Mouse (Mus musculus) intestine, embryonic 16.5 days (tissue): ENCODE results near the gene Il23a. TPM values are rescaled to one million over a fixed set of nuclear protein-coding genes. Genes with fewer than 3 reads are reported as not detected.

Experiments used
- ATAC-seq: fragments of 200-750 bp; cut with Nextera tagmentation; 2 replicates; pipeline ENCODE4 v1.8.0; 2017; ENCODE audit warnings: moderate TSS enrichment, moderate library complexity
- H3K27ac ChIP-seq: fragments of 300-500 bp; sonication (generic); 2 replicates; pipeline ENCODE4 v1.5.1; 2014; ENCODE audit warnings: mild to moderate bottlenecking, low read length
- H3K27me3 ChIP-seq: fragments of 300-500 bp; sonication (generic); replicated peaks from 2 replicates; pipeline ENCODE4 v1.6.1; 2014; ENCODE audit warnings: low read length, control low read depth, mixed read lengths; ENCODE audit not compliant: control insufficient read depth, insufficient read depth
- H3K36me3 ChIP-seq: fragments of 300-500 bp; sonication (generic); 2 replicates; pipeline ENCODE4 v1.6.1; 2014; ENCODE audit warnings: low read length, control low read depth; ENCODE audit not compliant: control insufficient read depth, insufficient read depth
- H3K4me1 ChIP-seq: fragments of 300-500 bp; sonication (generic); 2 replicates; pipeline ENCODE4 v1.6.1; 2014; ENCODE audit warnings: low read length, control low read depth, mixed read lengths; ENCODE audit not compliant: control insufficient read depth, insufficient read depth
- H3K4me2 ChIP-seq: fragments of 300-500 bp; sonication (generic); 2 replicates; pipeline ENCODE4 v1.6.1; 2014; ENCODE audit warnings: low read depth, low read length, control low read depth
- H3K4me3 ChIP-seq: fragments of 300-500 bp; sonication (generic); 2 replicates; pipeline ENCODE4 v1.5.1; 2014; ENCODE audit warnings: mild to moderate bottlenecking, low read length
- H3K9ac ChIP-seq: fragments of 300-500 bp; sonication (generic); 2 replicates; pipeline ENCODE4 v1.6.1; 2014; ENCODE audit warnings: low read depth, low read length
- H3K9me3 ChIP-seq: fragments of 300-500 bp; sonication (generic); 2 replicates; pipeline ENCODE4 v1.6.1; 2016; ENCODE audit warnings: low read length, control low read depth; ENCODE audit not compliant: control insufficient read depth
- WGBS: fragments of 180-500 bp; shearing (Covaris S2); extraction: QIAGEN DNeasy Blood & Tissue Kit; methylation state at CpG from one replicate; pipeline ENCODE4 v1.1.7; 2014; 5-methylcytosine and 5-hydroxymethylcytosine counted together
- polyA plus RNA-seq: library from polyadenylated mRNA; unstranded; fragments of >200 nt; fragmentation: Nextera tagmentation; extraction: Ambion mirVana; gene quantifications from 2 replicates; pipeline ENCODE4 v1.2.1, GENCODE M21; 2015

Il23a gene
- polyA plus RNA-seq, 1 experiment from 2014 or later = 0.44 TPM

DNA sequence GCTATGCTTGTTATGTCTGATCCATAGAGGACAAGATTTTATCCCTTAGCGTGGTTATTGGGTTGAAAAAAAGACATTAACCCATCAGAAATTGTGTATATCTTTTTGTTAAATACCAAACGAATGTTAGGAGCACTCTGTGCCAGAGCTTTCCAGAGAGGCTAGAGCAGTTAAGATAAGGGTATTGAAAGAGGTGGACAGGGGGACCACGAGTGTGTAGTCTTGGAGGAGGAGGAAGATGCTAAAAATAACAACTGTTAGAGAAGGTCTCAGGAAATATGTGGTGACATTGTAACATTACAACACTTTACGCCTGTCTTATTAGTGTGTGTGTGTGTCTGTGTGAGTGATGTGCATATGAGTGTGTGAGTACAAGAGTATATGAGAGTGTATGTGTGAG is 12.3 kb upstream of the Il23a start:
- H3K4me2 ChIP-seq = no peak overlapping the region
- H3K36me3 ChIP-seq = peaks cover 16% of the 10 kb centered on the region

DNA sequence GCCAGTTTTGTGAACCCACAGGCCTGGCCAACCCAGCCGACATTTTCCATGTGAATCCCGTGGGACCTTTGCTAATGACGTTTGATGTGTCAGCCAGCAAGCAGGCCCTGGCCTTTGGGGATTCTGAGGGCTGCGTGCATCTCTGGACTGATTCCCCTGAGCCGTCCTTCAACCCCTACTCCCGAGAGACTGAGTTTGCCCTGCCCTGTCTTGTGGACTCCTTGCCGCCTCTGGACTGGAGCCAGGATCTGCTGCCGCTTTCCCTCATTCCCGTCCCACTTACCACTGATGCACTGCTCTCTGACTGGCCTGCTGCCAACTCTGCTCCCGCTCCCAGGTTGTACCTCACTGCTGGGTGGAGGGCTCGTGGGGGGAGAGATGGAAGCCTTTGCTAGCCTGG is 11.6 kb upstream of the Il23a start:
- Histone ChIP-seq H3K4me1 (no peaks in the 10 kb centered on the region), H3K27ac (no peak overlapping the region; the same call in 1 of the 2 replicates)
- peak; percentile 48; the same call in 1 of the 2 replicates for ATAC-seq

More for the DNA sequence above, 12.3 kb upstream of the Il23a start:
- H3K9ac ChIP-seq = no peak overlapping the region
- H3K27me3 ChIP-seq = no peaks in the 10 kb centered on the region
- H3K9me3 ChIP-seq = no peaks in the 10 kb centered on the region
- WGBS = 78% methylated on average over 4 of the region's 4 CpGs
- H3K27ac ChIP-seq = no peak overlapping the region
- ATAC-seq = no peak
- H3K4me3 ChIP-seq = no peak overlapping the region
- H3K4me1 ChIP-seq = no peaks in the 10 kb centered on the region

DNA sequence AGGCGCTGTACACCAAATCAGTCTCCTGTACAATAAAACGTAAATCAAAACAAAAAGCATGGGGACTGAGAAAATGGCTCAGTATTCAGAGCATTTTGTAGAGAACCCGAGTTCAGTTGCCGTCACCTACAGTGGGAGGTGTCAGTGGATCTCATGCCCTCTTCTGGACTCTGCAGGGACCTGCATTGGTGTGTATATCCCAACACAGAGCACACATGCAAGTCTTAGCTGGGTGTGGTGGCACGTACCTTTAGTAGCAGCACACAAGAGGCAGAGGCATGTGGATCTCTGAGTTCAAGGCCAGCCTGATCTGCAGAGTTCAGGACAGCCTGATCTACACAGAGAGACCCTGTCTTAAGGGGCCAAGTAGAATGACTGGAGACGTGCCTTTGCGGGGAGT is 11.1 kb upstream of the Il23a start:
- Histone ChIP-seq H3K27ac (no peak overlapping the region; the same call in 1 of the 2 replicates), H3K9me3 (no peaks in the 10 kb centered on the region), H3K9ac (no peak overlapping the region), H3K36me3 (peaks cover 16% of the 10 kb centered on the region), H3K4me1 (no peaks in the 10 kb centered on the region), H3K27me3 (no peaks in the 10 kb centered on the region), H3K4me3 (no peak overlapping the region), H3K4me2 (no peak overlapping the region)
- 89% methylated on average over 7 of the region's 7 CpGs for WGBS
- ATAC-seq = no peak

More for the DNA sequence above, 11.6 kb upstream of the Il23a start:
- Histone ChIP-seq H3K27me3 (no peaks in the 10 kb centered on the region), H3K4me2 (no peak overlapping the region), H3K9ac (0 out of 2 replicates have a peak overlapping the region, but pooled peaks have one; percentile 13), H3K36me3 (peaks cover 16% of the 10 kb centered on the region), H3K4me3 (no peak overlapping the region), H3K9me3 (no peaks in the 10 kb centered on the region)
- WGBS = 55% methylated on average over 11 of the region's 11 CpGs

DNA sequence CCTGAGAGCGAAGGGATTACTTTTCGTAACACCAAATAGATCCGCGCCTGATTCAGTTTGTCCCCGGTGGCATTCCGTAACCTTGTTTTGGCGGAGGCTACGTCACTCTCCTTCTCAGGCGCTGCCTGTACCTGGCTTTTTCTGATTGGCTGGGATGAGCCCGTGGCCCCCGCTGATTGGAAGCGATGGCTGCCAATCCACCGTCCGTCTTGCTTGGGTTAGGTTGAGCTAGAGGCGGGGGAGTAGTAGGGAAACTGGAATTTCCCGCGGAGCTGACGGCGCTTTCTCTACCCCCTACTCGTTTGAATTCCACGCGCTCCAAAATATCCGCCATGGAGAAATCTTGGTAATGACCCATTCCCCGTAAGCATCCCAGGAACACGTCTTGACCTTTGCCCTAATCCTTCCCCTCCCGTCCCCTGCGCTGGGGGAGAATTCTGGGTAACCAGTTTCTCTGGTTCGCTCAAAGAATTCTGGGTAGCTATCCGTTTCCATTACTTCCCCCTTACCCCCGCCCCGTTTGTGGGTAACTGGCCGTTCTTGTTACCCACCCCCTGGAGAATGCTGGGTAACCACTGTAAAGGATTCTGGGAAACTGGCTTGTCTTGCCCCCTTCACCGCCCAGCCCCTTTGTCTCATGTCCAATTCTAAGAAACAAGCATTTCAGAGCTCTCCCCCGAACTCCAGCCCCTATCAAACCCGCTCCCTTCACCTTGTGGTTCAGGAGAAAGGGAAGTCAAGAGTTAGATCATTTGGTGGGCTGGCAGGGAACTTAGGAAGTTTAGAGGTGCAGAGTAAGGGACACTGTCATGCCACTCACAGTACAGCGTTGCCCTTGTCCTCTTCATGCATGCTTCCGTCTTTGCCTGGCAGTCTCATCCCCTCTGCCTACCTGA is 4.8 kb upstream of the Il23a start, which contains the start of gene Pan2:
Gene Pan2, plus strand, starts transcription at position 210 of the 896 bp plus-strand sequence.
- WGBS = under 1% methylated on average over 37 of the region's 37 CpGs
- Histone ChIP-seq H3K36me3 (0 out of 2 replicates have a peak, but pooled peaks cover 4% of the 10 kb centered on the region), H3K4me1 (peaks cover 10% of the 10 kb centered on the region), H3K9me3 (no peaks in the 10 kb centered on the region), H3K4me3 (peak within 1 kb of the TSS; percentile 73), H3K27me3 (no peaks in the 10 kb centered on the region), H3K9ac (peak within 1 kb of the TSS; percentile 89), H3K27ac (peak within 1 kb of the TSS; percentile 96), H3K4me2 (peak within 1 kb of the TSS; percentile 96)
- peak; percentile 99 for ATAC-seq

DNA sequence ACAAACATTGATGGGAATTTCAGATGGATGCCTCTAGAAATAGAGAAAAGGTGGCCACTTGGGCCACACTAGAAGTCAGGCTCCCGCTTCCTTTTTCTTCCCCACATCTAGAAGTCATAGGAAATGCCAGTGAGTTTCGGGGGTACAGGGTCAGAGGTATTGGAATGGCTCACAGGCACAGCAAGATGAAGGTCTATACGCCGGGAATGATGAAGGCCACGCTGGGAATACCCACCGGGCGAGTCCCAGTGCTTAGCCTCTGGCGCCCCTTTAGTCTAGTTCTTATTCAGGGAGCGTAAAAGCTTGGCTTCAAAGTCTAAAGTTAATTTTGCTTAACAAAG is 4.2 kb upstream of the Il23a start:
- peak; percentile 49 for ATAC-seq
- Histone ChIP-seq H3K4me3 (peak overlapping the region; percentile 73), H3K4me1 (peaks cover 10% of the 10 kb centered on the region), H3K9ac (peak overlapping the region; percentile 89), H3K27me3 (no peaks in the 10 kb centered on the region), H3K36me3 (no peaks in the 10 kb centered on the region), H3K9me3 (no peaks in the 10 kb centered on the region), H3K27ac (peak overlapping the region; percentile 96), H3K4me2 (peak overlapping the region; percentile 90)
- 1% methylated on average over 9 of the region's 9 CpGs for WGBS

- Histone ChIP-seq H3K27me3 (no peaks in the 10 kb centered on the region), H3K9me3 (no peaks in the 10 kb centered on the region), H3K9ac (peak overlapping the region; percentile 89), H3K4me2 (peak overlapping the region; percentile 90), H3K27ac (peak overlapping the region; percentile 96), H3K4me3 (peak overlapping the region; percentile 73), H3K4me1 (peaks cover 11% of the 10 kb centered on the region), H3K36me3 (no peaks in the 10 kb centered on the region)
- WGBS = 32% methylated on average over 3 of the region's 3 CpGs
- no peak for ATAC-seq
Measured at GRCm38 (mm10) chr10:128302357-128302756, 3.8 kb upstream of the Il23a start.

GRCm38 (mm10) chr10:128298243-128298642 is 309 bp downstream of the Il23a start:
- Histone ChIP-seq H3K4me1 (peaks cover 8% of the 10 kb centered on the region), H3K4me3 (no peak overlapping the region), H3K36me3 (no peaks in the 10 kb centered on the region), H3K4me2 (no peak overlapping the region), H3K9ac (no peak overlapping the region; the same call in 1 of the 2 replicates), H3K9me3 (no peaks in the 10 kb centered on the region), H3K27ac (no peak overlapping the region), H3K27me3 (no peaks in the 10 kb centered on the region)
- 73% methylated on average over 6 of the region's 6 CpGs for WGBS
- ATAC-seq = no peak

GRCm38 (mm10) chr10:128297622-128298021 is 930 bp downstream of the Il23a start:
- Histone ChIP-seq H3K4me1 (peaks cover 8% of the 10 kb centered on the region), H3K4me3 (no peak overlapping the region), H3K4me2 (no peak overlapping the region), H3K36me3 (no peaks in the 10 kb centered on the region), H3K9me3 (no peaks in the 10 kb centered on the region), H3K27ac (0 out of 2 replicates have a peak overlapping the region, but pooled peaks have one; percentile 13), H3K27me3 (no peaks in the 10 kb centered on the region), H3K9ac (peak overlapping the region; percentile 3)
- 62% methylated on average over 11 of the region's 11 CpGs for WGBS
- peak; percentile 65 for ATAC-seq

GRCm38 (mm10) chr10:128297221-128297620 is 1.3 kb downstream of the Il23a start:
- 71% methylated on average over 4 of the region's 4 CpGs for WGBS
- Histone ChIP-seq H3K4me1 (peaks cover 4% of the 10 kb centered on the region), H3K4me2 (no peak overlapping the region), H3K4me3 (no peak overlapping the region), H3K9ac (no peak overlapping the region), H3K27ac (0 out of 2 replicates have a peak overlapping the region, but pooled peaks have one; percentile 13), H3K27me3 (no peaks in the 10 kb centered on the region), H3K36me3 (no peaks in the 10 kb centered on the region), H3K9me3 (no peaks in the 10 kb centered on the region)
- ATAC-seq = no peak
